Mouse (Mus musculus) adrenal gland, postnatal 10 days (tissue): ENCODE results near the gene Mgat3. TPM values are rescaled to one million over a fixed set of nuclear protein-coding genes. Genes with fewer than 3 reads are reported as not detected.

Experiments
- DNase-seq: peaks from one replicate; pipeline ENCODE4 v3.0.0; 2021; ENCODE audit warnings: mixed read lengths
- long read RNA-seq, 2 experiments: library from polyadenylated mRNA; stranded (forward); transcript quantifications; one replicate each; pipeline ENCODE4 v2.0.0; 2021
- total RNA-seq, 2 experiments: library from RNA; stranded (reverse); gene quantifications; 2 replicates each; pipeline ENCODE4 v1.2.3; 2021

Mgat3 gene
- 1 to 10 TPM; 6.0 to 8.0 TPM for total RNA-seq
- long read RNA-seq, experiment 1, partial matches to known transcripts: 5 of 5 reads
- long read RNA-seq, experiment 1, other reads (novel, unspliced or antisense): 0 of 5 reads
- long read RNA-seq, experiment 2, full-length matches to known transcripts: 1 of 5 reads
- long read RNA-seq, experiment 2, partial matches to known transcripts: 0 of 5 reads
- long read RNA-seq, experiment 2, other reads (novel, unspliced or antisense): 4 of 5 reads

DNA sequence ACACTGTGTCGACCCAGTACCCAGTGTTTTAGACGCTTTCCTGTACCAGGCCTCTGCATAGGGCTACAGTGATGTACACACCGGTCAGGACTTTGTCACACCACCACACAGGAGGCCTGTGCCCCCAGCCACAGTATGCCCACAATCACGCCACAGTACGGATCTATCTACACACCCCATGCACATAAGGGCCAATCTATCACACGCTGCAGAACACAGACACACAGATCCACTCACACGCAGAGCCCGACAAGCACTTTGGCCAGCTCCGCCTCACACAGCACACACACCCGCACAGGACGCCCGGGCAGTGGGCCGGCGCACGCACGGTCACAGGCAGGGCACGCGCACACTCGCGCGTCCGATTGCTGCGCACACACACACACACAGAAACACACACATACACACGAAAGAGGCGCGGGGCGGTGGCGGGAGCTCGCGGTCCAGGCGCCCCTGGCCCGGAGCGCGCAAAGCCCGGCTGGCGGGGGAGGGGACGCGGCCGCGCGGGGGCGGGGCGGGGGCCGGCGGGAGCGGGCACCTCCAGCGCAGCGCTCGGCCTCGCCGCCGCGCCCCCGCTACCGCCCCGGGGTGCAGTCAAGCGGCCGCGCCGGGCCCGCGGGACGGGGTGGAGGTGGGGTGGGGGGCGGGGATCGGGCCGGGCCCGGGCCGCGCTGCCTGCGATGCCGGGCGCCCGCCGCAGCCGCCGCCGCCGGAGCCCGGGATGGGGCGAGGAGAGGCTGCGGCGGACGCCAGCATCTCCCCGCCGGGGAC, at the start of gene Mgat3:
Gene Mgat3, plus strand, starts transcription at position 721 of the 771 bp plus-strand sequence.
- peak; percentile 55 for DNase-seq

DNA sequence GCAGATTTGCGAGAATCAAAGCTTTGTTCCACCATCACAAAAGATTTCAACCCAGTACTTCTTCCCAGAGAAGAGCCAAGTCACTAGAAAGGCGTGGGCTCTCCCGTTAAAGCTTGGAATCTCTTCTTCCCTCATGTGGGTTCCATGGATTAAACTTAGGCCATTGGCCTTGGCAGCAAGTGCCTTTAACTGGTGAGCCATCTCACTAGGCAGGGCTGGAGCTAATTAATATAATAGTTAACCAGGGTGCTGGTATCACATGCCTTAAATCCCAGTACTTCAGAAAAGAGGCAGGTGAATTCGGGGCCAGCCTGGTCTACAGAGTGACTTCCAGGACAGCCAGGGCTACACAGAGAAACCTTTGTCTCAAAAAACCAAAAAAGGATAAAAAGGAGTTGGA, 48.9 kb upstream of the Mgat3 start:
- DNase-seq: no peak

DNA sequence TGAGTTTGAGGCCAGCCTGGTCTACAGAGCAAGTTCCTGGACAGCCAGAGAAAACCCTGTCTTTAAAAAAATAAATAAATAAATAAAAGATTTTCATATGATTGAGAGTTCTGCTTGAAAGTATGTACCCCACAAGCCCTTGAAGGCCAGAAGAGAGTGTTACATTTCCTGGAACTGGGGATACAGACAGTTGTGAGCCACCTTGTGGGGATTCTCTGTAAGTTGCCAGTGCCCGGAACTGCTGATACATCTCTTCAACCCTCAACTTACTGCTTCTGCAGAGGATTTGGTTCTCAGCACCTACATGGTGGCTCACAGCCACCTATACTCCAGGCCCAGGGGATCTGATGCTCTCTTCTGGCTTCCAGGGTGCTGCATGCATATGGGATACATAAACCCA, 46.3 kb upstream of the Mgat3 start:
- DNase-seq: no peak

DNA sequence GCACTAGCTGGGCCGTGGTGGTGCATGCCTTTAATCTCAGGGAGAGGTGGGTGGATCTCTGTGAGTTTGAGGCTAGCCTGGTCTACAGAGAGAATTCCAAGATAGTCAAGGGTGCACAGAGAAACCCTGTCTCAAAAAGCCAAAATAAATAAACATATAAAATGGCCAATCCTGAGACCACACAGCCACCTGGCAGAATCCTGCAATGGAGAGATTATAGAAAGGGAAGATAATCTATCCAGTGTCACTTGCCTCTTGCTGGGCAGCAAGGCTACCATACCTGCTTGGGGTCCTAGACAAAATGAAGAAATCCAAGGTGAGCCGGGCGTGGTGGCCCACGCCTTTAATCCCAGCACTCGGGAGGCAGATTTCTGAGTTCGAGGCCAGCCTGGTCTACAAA, 43.5 kb upstream of the Mgat3 start:
- DNase-seq: no peak

DNA sequence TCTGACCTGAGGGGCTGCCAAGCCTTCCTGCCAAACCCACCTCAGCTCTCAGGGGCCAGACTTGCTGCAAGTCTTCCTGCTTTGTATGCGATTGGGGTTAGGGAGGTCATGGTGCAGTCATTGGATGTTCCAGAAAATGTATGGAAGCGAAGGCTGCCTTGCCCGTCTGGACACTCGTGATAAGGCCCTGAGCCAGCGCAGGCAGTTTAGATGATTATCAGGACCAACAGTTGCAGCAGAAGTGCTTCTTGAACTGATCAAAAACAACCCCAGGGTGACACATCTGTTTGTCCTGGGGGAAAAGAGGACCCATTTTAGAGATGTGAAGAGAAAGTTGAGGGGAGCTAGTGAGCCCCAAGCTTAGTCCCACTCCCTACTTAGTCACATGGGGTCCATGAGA, 42.8 kb upstream of the Mgat3 start:
- DNase-seq: no peak

DNA sequence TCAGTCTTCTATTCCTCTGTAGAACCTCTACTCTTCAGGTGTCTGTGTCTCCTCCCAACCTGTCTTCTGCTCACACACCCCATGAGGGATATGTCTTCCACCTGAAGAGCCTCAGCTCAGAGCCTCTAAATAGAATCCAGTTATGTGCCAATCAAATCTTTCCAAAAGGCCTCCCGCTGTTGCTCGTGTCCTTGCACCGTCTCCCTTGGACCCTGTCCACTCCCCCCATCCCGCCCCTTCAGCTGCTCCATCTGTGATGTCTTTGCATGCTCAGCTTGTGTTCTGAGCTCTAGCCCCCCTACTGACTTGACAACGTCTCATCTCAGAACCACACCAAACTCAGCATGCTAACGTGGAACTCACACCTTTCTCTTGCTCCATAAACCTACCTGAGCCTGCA, 42.1 kb upstream of the Mgat3 start:
- no peak for DNase-seq

DNA sequence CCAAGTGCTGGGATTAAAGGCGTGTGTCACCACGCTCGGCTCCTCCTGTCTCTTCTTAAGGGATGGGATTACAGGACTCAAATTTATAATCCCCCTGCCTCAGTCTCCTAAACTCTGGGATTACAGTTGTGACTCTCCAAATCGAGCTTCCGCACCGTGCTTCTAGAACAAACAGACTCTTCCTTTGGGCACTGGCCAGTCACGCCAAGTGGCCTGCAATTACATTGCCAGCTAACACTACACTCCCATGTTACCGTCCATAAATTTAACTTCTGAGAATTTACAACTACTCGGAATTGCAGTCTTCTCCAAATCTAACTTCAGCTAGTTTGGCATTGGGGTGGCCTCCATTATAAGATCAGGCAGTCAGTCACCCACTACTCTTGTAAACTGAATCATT, 41.1 kb upstream of the Mgat3 start:
- no peak for DNase-seq

DNA sequence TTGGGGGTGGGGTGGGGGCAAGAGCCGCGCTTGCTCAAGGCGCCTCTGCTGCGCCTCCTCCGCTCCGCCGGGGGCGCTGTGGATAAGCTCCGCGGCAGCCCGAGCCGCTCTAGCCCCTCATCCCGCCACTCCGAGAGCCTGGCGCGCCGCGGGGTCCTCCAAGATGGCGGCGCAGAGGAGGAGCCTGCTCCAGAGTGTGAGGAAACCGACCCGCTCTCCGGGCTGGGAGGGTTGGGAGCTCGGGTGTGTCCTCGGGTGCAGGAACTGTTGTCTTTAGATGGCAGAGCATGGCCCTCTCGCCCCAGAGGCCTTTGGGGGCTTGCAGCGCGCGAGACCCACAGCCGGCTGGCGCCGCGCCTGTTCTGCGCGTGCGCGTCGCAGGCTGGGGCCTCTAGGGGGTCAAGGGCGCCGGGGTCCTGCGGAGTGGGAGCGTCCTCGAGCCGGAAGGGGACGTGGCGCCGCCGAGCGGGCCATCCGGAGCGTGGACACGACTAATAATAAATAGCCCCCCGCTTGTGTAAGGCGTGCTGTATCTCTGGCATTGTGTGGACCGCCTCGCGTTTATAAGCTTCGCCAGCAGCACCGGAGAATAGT, 40.4 kb upstream of the Mgat3 start, which contains the start of gene Tab1:
Gene Tab1, plus strand, starts transcription at position 135 of the 594 bp plus-strand sequence.
- peak; percentile 94 for DNase-seq

DNA sequence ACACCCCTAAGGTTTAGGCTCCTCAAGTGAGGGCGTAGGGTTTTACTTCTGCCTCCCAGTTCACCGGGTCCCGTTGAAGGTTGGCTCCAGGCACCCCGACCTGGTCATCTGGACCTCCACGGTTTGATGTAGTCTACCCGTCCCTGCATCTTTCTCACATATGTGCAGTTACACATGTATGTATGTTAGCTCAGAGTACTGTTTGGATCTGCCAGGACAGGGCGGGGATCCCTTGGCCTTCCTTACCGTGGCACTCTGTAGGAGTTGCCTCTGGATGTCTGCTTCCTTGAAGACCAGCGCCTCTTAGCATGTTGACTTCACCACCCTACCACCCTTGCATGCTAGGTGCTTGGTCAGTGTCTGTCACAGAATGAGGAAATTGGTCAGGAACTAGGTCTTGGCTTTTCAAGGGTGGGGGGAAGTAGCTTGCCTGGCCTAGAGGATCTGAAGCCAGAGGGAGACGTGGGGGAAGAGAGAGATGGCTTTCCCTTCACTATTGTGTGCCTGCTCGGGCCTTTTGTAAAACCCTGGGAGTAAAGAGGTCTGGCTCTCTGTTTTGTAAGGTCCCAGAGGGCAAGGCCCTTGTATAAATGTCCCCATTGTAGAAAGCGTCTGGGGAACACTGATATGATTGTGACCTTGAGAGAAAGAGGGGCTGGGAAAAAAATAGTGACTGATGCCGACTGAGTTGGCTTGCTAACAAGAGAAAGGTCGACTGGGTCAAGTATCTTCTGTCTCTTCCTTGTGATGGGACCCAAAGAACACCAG, 39.7 kb upstream of the Mgat3 start:
- DNase-seq: peak; percentile 51

DNA sequence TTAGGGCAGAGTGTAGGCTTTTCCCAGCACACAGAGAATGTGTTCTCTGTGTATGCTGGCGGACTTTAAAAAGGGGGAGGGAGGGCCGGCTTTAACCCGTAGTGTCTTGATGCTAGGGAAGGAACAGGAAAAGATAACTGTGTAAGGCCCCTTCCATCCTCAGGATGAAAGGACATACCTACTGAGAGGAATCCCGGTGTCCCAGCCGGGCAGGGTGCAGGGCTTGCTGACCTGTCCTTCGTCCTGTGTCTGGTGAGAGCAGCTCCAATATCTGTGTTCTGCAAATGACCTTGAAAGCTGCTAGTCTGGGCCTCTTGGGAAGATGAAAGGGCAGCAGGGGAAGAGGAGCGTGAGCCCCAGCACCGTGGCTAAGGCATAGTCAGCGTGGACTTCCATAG, 39.1 kb upstream of the Mgat3 start:
- peak; percentile 67 for DNase-seq

DNA sequence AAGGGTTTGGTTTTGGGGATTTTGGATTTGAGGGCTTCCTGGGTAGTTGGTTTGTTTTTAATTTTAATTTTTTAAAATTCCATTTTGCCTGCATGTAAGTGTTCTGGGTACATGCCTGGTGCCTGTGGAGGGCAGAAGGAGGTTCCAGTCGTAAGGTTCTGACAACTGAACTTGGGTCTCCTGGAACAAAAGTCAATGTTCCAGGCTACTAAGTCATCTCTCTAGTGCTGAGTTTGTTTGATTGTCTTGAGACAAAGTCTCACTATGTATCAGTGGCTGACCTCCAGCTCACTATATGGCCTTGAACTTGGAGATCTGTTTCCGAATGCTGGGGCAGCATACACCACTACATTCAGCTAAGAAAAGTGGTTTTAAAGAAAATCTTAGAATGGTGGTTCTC, 38.0 kb upstream of the Mgat3 start:
- DNase-seq: no peak

DNA sequence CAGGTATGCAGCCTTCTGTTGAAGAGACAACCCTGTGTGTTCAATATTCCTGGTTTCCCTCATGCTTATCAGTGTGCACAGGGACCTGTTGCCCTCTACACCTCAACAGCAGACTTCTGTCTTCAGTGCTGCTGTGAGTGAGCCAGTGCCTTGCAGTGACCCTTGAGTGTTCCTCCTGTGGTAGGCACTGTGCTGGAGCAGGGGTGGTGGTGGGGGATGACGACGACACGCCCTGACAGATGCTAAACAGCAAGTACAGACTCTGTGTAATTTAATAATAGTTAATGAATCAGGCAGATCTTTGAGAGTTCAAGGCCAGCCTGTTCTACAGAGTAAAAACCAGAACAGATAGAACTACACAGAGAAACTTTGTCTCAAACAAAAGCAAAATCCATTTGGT, 36.9 kb upstream of the Mgat3 start:
- DNase-seq: no peak

DNA sequence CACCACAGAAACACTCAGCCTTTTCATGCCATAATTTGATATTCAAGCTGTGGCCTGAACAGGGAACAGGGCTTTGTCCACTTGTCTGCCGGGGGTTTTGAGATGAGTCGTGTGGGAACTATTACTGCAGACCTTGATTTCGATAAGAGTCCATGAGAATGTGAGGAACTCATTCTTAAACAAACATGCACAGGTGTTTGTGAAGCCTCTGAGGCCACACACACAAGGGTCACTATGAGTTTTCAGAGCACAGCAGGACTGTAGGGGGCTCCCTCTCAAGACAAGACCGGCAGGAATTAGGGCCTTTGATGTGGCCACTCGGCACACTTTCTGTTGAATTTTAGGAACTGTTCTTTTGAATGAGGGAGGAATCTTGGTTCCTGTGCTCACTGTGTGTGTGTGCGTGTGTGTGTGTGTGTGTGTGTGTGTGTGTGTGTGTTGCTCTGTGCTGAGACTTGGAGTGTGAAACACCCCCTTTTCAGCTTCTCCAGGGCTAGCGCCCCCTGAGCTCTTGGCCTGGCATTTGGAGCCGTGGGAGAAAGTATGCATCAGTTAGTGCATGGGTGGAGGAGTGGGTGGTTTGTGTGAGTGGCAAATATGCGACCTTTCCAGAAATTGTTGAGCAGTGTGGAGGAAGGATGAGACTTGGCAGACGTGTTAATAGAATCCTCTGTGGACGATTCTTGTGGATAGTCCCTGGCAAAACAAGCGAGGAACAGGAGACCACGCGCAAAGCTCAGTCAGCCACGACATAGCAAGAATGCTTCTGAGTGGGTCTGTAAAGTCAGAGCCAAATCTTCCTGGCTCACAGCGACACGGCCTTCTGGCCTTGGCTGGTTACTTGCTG, 35.4 kb upstream of the Mgat3 start:
- DNase-seq: no peak

DNA sequence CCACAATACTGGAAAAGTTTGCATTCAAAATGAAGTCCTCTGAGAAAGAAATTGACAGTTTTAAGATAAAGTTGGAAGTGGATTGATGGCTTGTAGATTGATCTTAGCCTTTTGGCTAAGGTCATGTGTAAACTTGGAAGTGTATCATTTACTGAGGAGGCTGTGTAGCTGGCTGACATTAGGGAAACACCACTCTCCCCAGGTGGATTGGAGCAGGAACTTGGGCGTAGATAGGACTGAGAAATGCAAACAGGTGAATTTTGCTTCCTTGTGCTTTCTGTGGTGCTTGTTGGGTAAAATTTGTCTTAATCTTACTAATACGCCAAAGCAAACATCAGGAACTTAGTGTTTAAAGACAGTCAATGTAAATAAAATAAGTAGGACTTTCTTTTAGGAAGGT, 33.2 kb upstream of the Mgat3 start:
- DNase-seq: no peak

DNA sequence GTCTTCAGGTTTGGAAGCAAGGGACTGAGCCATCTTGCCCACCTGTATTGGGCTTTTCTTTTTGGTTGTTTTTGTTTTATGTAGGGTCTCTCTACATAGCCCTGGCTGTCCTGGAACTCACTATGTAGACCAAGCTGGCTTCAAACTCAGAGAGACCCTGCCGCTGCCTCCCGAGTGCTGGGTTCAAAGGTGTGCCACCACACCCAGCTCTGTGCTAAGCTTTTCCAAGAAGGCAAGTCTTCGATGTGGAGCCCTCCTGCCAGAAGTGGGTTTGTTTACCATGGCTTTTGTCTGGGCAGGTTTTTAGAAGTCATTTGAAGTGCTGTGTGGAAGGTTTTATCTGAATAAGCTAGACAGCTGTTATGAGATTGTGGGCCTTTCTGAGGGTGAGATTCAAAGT, 32.6 kb upstream of the Mgat3 start:
- DNase-seq: no peak

DNA sequence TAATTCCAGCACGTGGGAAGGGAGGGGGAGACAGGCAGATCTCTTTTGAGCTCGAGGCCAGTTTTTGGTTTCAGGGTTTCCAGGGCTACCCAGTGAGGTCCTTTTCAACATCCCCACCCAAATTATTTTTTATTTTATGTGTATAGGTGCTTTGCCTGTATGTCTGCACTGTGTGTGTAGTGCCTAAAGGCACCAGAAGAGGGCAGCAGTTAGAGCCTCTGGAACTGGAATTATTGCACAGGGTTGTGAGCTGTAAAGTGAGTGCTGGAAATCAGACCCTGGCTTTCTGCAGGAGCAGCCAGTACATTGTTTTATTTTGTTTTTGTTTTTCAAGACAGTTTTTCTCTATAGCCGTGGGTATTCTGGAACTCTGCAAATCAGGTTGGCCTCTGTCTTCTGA, 31.4 kb upstream of the Mgat3 start:
- DNase-seq: no peak

DNA sequence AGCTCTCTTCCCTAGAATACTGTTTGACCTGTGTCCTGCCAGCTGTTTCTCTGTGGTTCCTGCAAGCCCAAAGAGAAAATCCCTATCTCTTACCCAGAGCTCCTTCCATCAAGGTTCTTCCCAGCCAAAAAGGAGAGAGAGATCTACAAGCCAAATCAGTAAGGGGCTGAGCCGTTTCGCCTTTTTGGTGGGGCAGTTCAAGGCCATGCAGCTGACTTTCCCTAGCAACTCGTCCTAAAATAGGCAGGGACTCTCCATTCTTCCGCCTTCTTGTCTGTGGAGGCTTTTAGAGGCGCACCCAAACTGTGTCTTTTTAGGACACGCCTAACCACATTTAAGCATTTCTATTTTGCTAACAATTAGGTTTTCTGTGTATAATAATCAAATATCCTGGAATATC, 29.8 kb upstream of the Mgat3 start:
- DNase-seq: no peak

DNA sequence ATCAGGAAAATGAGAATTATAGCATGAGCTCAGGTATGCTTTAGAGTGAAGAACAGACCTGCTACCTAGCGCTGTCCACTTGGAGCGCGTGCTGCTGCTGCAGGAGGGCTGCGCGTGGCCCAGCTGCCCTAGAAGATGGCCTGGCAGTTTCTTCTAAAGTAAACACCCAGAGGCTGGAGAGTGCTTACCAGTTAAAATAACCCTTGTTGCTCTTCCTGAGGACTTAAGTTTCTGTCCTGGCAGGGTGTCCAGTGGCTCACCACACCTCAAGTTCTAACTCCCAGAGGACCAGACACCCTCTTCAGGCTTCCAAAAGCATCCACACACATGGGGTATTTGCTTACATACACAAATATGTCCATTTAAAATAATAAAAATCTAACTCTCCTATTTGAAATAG, 28.1 kb upstream of the Mgat3 start:
- no peak for DNase-seq

DNA sequence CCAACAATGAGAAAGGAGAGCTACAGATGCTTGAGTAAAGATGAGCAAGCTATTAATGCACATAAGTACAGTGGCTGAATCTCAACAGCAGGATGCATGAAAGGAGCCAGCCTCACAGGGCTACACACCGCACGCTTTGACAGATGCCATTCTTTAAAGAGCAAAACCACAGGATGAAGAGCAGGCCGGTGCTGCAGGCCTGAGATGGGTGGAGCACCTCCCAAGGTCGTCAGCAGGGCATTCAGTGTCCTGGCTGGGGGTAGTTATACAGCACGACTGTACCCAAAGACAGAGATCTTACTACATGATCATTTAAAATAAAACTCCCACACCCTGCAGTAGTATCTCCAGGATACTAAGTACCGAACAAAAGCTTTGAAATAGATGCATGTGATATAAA, 27.4 kb upstream of the Mgat3 start:
- no peak for DNase-seq

DNA sequence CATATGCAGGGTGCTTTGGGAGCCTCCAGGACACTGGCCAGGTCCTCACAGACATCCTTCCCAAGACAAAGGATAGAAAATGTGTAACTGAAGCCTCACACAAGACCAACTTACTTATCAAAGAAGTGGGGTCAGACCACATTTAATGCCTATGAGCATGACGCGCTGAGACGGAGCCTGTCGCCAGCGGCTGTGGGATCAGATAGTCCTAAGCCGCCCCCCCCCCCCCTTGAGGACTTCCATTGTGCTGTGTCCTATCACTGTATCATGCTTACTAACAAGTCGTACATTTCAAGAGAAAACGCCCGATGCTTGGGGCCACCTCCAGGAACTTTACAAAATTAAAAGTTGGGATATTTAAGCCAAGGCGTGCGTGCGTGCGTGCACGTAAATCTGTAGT, 26.4 kb upstream of the Mgat3 start:
- DNase-seq: no peak

DNA sequence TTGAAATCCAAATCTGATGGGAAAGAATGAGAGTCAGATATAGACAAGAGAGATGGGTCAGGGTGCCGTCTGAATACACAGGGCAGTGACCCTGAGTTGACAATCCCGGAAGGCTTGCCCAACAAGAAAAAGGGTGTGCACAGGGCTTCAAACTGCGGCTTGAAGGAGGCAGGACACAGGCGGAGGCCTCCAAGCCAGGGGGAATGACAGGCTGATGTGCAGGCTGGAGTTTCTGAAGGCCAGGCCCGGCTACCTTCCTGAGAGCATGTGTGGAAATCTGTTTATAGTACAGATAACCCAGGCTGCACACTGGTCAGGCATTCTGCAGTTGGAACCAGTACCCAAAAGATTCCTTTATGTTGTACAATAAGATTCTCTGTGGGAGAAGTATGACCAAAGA, 26.0 kb upstream of the Mgat3 start:
- DNase-seq: peak; percentile 36

DNA sequence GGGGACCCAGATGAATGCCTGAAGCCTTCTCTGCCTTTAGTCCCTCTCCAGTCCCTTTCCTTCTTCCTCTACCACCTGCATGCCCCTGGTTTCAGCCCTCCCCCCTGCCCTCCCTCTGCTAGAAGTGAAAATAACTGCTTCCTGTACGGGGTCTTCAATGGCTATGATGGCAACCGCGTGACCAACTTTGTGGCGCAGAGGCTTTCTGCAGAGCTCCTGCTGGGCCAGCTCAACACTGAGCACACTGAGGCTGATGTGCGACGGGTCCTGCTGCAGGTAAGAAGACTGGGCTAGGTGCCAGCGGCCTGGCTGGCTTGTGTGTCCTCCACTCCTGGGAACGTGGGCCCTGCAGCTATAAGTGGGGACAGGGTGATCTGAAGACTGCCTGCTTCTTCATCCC, 25.0 kb upstream of the Mgat3 start:
- no peak for DNase-seq
